Mouse (Mus musculus) v-Abl transformed pro-B cells (cell line): ENCODE results near the gene Add1.

Experiments used
- in situ Hi-C, 2 experiments: fragments of 400-800 bp; cut with MboI; formaldehyde crosslinking; loops; one replicate each; pipeline ENCODE4 v1.15.1; 2025; ENCODE audit not compliant: unreplicated experiment in 2 of 2

The Add1 gene

DNA sequence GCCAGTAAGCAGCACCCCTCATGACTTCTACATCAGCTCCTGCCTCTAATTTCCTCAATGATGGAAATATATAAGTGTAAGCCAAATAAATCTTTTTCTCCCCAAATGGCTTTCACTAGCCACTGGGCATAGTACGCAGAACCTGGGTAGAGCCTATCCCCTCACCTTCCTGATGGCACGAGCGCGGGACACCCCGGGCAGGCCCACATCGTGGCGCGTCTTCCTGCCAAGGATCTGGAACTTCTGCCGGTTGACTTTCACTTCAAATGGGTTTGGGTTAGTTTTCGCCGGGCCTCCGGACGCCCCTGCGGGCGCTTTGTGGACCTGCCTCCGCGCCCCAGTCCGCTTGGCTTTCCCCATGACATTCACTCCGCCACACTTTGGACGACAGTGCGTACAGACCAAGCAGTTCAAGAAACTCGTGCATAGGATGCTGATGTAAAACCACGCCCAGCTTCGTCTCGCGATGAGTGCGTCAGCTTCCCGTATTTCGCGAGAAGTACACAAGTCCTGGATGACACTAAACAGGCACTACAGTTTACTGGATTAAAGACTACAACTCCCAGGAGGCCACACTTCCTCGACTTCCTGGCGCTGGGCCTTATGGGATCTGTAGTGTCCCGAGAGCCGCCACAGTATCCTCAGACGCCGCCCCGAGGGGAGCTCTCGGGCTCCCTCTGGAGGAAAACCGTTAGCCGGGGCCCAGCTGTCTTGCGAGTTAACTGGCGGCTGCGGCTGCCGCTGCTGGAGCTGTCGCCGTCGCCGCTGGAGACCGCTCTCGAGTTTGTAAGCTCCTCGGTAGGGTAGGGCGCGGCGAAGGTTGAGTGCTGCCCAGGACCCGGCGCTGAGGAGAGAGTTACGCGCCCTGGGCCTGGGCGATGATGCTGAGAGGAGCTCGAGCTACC lies 86.5 kb downstream of the Add1 start, which contains the start of the genes Nop14 and Grk4:
Nop14 (minus strand) TSS at position 463 of the 905 bp plus-strand sequence.
Grk4 (plus strand) TSS at position 694 of the 905 bp plus-strand sequence.
- in situ Hi-C loops, result no loop called here

DNA sequence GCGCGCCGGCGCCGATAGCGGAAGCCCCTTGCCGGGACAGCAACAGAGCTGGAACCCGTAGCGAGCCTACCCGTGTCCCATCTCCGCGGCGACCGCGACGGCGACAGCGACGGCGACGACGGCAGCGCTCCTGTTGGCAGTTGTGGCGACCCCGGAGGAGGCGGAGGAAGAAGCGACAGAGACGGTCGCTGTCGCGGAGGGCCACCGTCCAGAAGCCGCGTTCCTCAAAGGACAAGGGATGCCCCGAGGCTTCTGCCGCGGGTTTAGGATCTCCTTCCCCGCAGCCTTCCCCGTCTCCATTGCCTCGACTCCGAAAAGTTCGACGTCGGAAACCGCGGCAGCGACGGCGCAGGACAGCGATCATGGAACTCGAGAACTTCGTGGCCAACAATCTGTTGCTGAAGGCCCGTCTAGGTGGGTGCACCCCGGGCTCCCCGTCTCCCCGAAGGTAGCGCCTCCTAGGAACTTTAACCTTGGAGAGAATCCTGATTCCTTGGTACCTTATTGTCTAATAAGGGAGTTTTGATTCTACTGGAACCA lies 87.2 kb downstream of the Add1 start:
- in situ Hi-C loops, result no loop called here

DNA sequence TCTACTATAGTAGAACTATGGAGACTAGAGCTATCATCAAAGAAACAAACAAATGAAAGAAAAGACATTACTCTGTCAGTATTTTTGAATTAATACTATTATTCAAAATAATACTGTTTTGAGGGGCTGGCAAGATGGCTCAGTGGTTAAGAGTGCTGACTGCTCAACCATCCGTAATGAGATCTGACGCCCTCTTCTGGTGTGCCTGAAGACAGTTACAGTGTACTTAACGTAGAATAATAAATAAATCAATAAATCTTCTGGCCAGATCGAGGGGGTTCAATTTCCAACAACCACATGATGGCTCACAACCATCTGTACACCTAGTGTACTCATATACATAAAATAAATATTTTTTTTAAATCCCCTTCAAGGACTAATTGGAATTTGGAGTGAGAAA lies 88.4 kb downstream of the Add1 start:
- in situ Hi-C loops, result no loop called here

DNA sequence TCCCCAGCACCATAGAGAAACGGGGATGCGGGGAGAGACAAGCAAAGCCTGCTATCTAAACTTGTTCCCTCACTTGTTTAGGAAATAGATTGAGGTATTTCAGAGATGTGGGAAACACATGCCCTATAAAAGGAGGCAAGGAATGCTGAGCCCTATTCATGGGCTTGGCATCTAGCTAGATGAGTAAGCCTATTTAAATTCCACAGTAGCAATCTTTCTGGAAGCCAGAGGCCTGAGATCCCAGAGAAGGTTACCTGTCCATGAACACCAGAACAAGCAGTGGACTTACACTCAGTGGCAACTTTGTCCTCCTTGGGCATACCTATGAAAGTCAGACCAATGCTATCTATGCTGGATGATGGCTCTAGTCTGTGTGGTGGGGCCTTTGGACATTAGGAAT lies 89.8 kb downstream of the Add1 start:
- in situ Hi-C loops, result no loop called here

DNA sequence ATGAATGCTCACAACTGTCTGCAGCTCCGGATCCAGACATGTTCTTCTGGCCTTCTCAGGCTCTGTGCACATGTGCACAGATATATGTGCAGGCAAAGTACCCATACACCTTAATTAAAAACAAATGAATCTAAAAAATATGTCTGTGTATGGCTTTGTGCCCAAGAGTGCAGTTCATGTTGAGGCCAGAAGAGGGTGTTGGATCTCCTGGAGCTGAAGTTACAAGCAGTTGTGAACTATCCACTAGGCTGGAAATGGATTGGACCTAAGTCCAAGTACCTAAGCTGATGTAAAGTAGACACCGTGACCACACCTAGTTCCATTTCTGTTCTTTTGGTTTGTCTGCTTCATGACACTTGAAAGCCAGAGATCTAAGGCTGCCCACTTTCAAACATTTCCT lies 96.0 kb downstream of the Add1 start:
- in situ Hi-C loops, result loop anchor here in 1 of 2 experiments (5.0 kb wide), 1 partner anchor 373 kb away; the partner anchor contains the start of gene Hgfac

DNA sequence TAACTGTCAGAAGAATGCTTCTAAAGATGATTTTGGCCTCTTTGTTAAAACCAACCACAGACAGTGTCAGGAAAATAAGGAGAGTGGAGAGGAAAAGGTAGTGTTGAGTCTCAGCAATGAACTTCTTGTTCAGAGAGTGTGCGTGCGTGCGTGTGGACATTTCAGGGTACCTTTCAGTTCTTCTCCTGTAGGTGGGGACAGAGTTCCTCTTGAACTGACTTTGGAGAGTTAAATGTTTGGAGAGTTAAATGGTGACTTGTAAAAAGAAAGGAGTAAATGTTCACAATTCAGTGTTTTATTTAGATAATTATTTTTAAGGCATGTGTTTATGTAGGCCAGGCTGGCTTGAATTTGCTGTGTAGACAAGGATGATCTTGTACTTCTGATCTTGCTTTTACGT lies 96.8 kb downstream of the Add1 start:
- in situ Hi-C loops, result loop anchor here in 1 of 2 experiments (5.0 kb wide), 1 partner anchor 377 kb away; no protein-coding TSS in a partner anchor
